Mouse (Mus musculus) central nervous system, embryonic 11.5 days (tissue): ENCODE measurements around the gene Gpr143. TPM values are rescaled to one million over a fixed set of nuclear protein-coding genes. Genes with fewer than 3 reads are reported as not detected.

ENCODE experiments used
- polyA plus RNA-seq: library from polyadenylated mRNA; depleted of rRNA; stranded (reverse); fragments of >200 nt; gene quantifications from 2 replicates; pipeline ENCODE4 v1.2.3, GENCODE M21; 2012; rRNA removed

Gpr143 gene
- 0.05 and 0.19 TPM in 2 replicates for polyA plus RNA-seq

DNA sequence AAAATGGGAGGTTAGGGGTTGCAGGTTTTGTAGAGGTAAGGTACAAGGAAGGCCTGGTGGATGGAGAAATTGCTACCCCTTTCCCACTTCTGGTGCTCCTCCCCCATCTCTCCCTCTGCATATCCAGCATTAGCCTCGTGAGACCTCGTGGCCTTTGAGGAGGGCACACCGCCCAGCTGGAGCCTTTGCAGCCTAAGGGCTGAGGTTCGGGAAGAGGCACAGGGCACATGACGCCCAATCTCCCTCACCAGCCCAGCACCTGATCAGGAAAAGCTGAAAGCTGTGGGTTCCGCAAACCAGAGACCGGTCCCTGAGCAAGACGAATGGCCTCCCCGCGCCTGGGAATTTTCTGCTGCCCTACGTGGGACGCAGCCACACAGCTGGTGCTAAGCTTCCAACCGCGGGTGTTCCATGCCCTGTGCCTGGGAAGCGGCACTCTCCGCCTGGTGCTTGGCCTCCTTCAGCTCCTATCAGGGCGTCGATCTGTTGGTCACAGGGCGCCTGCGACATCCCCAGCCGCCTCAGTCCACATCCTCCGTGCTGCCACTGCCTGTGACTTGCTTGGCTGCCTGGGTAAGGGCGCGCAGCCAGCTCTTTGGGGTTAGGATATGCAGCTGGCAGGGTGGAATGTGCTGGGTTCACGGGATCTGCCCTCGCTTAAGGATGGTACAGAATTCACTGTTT, at the start of gene Gpr143:
Gene Gpr143 (plus strand): TSS at position 202 of the 684 bp plus-strand sequence.

DNA sequence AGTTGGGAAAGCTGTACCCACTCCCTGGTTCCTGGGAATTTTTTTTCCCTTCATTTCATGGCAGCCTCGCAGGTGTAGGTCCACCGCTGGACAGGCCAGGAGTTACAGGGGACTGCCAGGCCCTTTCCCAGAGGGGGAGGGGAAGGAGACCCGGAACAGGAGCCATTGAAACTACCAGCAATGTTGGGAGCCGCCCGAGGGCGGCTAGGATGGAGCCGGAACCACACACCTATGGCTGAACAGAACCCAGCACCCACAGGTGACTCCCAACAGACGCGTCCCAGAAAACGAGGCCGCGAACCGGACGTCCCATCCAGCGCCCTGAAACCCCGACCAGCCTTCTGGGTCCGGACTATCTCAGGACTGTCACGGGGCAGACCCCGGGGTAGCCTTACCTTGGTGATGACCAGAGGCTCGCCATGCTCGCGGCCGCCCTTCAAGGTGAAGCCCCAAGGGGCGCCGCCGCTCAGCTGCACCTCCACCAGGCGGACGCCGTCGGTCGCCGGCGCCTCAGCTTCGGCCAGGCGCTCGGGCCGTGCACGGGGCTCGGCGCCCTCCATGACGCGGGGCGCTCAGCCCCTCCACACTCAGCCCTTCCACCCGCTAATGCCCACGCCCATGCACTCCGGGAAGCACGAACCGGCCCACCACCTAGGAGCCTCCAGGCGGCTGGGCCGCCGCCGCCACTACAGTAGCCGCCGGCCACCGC, 12.7 kb upstream of the Gpr143 start, which contains the start of gene Shroom2:
Gene Shroom2 (minus strand): TSS at position 575 of the 709 bp plus-strand sequence.

Other genes starting within 250 kb of the Gpr143 start
- gene Cldn34a, start 218.6 kb upstream of the Gpr143 start, polyA plus RNA-seq: not detected in 2 replicates
- 4.7 and 10.1 TPM in 2 replicates for gene Shroom2, start 12.5 kb upstream of the Gpr143 start, polyA plus RNA-seq
- 2.2 and 3.4 TPM in 2 replicates for gene Usp51, start 224.5 kb downstream of the Gpr143 start, polyA plus RNA-seq